Mouse (Mus musculus) left cerebral cortex, adult 9 months (tissue): Measurements from ENCODE around the gene Mtus2.

Source experiments
- DNase-seq, 2 experiments: peaks; one replicate each; pipeline ENCODE4 v3.0.0; 2022; ENCODE audit warnings: low spot score in 2 of 2

Mtus2 gene

DNA sequence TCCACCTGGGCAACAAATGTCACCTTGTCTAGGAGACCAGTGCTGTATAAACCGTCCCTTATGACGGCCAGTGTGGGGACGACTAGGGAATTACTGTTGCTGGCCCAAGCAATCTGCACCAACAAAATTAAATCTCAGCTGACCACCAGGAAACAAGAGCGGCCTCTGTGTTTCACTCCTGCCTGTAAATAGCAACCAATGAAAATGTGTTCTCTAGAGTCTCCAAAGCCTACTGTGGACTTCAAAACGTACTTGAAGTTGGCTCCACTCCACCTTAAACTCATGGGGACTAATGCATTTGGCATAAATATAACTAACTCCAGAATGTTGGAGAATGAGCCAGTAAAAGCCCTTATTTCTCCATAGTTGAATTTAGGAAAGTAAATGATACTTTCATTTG, 387.3 kb downstream of the Mtus2 start:
- DNase-seq = no peak

GRCm38 (mm10) chr5:148346543-148346942, 389.4 kb downstream of the Mtus2 start:
- no peak for DNase-seq

DNA sequence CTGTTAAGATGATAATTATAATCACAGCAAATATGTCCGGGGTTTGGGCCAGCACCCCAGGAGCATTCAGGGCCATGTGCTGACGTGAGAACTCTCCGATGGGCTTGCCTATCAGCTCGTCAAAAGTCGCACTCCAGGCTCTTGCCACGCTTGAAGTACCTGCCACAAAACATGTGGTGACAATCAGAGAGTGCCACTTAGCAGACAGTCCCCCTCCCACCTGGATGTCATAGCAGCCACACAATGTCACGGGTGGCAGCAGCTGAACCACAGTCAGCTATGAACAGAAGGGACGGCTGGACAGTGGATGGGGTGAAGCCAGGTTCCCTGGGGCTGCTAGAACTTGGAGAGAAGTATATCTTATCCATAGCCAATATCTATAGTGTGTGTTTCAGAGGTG, 391.0 kb downstream of the Mtus2 start:
- DNase-seq = no peak

GRCm38 (mm10) chr5:148349327-148350011, 392.3 kb downstream of the Mtus2 start:
- no peak for DNase-seq

DNA sequence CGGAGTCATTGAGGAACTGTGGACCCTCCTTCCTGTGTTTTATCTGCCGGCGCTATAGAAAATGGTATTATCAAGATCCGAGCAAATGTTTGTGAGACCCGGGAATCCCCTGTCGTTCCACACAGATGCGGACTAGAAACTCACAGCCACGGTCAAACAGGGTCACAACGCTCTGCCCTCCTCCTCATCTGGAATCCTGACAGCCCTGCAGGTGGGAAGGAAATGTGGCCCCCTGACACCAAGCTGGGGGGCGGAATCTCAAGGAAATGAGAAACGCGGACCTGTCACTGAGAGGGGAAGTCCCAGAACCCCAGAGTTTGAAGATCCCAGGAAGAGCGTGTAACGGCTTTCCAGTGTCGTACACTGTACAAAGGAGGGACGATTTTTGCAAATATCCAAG, 396.3 kb downstream of the Mtus2 start:
- no peak for DNase-seq

DNA sequence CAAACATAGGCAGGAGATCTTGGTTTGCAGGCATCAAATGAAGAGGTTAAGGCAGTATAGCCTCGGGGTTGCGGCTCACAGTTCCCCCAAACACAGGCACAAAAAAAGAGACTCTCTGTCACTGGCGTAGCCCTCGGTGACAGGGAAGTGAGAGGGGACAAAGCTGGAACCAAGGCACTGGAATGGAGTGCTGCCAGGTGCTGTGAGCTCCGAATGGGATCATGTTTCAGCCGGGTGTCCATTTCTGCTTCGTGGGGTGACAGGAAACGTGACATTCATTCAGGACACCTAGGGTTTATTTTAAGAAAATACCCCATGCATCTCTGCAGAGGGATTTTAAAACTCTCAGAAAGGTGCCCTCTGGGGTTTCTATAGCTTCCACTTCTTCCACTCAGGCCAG, 397.4 kb downstream of the Mtus2 start:
- DNase-seq = no peak

DNA sequence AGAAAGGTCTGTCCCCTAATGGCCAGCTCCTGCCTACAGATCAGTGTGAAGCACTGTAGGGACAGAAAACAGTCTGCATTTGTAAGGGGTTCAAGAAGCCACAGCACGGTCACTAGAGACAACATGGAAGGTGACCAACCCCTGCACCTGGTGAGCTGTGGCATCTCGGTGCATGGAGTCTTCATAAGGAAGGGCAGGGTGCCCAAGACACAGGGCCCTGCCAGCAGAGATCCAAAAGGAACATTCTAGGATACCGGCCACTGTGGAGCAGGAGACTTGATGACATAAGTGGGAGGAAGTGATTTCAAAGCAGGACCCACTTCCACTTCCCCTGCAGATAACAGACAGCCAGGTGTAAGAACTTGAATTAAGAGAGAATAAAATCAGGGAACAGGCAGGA, 398.7 kb downstream of the Mtus2 start:
- DNase-seq = no peak

DNA sequence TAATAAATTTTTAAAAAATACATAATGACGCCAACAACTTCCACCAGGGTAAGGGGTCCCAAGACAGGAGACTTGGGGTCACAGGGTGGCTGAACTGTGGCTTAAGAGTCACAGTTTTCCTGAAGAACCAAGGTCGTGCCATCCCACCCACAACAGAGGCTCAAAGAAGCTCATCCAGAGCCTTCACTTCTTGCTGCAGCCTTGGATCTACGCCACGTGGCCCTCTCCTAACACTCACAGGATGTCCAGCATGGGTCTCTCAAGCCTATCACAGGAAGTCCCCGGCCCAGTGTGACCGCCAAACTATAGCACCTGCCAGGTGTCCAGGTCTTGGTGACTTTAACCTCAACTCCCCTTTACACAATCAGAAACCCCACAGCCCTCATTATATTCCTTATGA, 400.0 kb downstream of the Mtus2 start:
- DNase-seq = no peak

- no peak for DNase-seq
Measured at GRCm38 (mm10) chr5:148359131-148359530, 402.0 kb downstream of the Mtus2 start.

- no peak for DNase-seq
Measured at GRCm38 (mm10) chr5:148360922-148361758, 404.0 kb downstream of the Mtus2 start.

DNA sequence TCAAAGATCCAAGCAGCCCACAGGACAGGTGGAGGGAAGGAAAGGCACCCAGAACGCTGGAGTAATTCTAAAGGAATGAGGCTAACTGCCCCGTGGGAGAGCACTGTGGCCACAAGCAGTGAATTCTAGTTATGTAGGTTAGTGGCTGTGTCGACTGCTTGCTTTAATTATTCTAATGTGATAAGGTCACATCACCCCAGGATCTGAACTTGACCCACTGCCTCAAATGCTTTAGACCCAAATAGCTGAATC, 404.6 kb downstream of the Mtus2 start:
- DNase-seq = no peak

DNA sequence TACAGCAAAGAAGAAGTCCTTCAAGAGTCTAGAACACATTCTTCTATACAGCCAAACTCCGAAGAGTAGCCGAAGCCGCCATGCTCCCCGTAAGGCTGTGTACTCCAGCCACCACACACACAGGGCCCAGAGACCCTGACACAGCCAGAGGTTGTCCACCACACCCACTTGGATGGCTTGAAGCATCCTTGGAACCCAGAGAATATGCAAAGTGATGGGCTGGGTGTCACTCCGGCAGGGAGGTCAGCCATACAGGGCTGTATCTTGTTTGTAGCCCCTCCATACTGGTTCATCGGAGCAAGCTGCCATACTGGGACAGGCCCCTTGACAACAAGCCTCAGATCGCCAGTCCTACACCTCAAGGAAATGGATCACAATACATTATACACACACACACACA, 405.2 kb downstream of the Mtus2 start:
- no peak for DNase-seq

DNA sequence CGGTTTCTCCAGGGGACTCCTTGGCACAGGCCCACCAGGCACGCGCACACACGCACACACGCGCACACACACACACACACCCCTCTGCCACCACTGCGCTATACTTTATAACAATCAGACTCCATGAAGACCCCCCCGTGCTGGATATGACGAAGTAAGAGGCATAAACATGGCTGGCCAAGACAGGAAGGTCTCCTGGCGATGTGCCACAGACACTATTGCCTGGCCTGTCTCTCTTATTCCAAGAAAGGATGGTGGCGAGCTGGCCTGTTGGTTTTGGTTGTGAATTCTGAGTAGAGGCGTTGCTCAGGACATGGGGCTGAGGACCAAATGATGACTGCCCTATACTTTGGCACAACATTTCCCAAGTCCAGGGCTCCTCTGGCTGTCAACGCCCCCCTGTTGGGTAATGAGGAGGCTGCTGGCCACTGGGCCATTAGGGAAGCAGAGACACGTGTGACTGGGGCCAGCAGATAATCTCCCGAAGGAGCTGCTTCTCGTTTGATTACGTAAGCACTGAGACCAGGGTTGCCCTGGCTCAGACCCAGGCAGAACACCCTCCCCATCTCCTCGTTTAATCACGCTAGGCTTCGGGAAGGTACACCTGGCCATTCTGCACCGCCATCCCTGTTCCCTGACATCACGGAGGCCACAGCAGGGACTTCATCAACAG, 406.5 kb downstream of the Mtus2 start:
- DNase-seq = no peak
